Mouse (Mus musculus) left cerebral cortex, postnatal 4 days (tissue): ENCODE data around the gene Lin54. TPM values are rescaled to one million over a fixed set of nuclear protein-coding genes. Genes with fewer than 3 reads are reported as not detected.

Experiments used
- DNase-seq: peaks from one replicate; pipeline ENCODE4 v3.0.0-alpha.2; 2022
- intact Hi-C: fragments of 180-260 bp; cut with DNase I; formaldehyde crosslinking; loops from one replicate; pipeline ENCODE4 v1.15.1; 2025
- total RNA-seq, 2 experiments: library from RNA; stranded (reverse); gene quantifications; 2 replicates each; pipeline ENCODE4 v1.2.3; 2021

Lin54 gene
- 10 to 100 TPM; 18.4 to 18.6 TPM for total RNA-seq

- peak; percentile 94 for DNase-seq
- intact Hi-C loops = no loop called here
Measured at GRCm38 (mm10) chr5:100500458-100500961, at the start of gene Lin54. Gene Lin54, minus strand, starts transcription at chr5:100500639.

DNA sequence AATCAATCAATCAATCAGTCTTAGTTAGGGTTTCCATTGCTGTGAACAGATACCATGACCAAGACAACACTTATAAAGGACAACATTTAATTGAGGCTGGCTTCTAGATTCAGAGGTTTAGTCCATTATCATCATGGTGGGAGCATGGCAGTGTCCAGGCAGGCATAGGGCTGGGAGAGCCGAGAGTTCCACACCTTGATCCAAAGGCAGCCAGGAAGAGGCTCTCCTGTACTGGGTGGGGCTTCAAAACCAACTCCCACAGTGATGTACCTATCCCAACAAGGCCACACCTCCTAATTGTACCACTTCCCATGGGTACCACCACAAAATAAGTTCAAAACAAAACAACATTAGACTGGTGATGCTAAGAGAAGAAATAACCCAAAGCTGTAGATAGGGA is 49.7 kb upstream of the Lin54 start:
- no peak for DNase-seq
- intact Hi-C loops = loop anchor here (10.0 kb wide), 1 partner anchor 95 kb away; no protein-coding TSS in a partner anchor

GRCm38 (mm10) chr5:100549311-100549710 is 48.9 kb upstream of the Lin54 start:
- intact Hi-C loops = loop anchor here (5.0 kb wide), 1 partner anchor 113 kb away; no protein-coding TSS in a partner anchor
- no peak for DNase-seq

DNA sequence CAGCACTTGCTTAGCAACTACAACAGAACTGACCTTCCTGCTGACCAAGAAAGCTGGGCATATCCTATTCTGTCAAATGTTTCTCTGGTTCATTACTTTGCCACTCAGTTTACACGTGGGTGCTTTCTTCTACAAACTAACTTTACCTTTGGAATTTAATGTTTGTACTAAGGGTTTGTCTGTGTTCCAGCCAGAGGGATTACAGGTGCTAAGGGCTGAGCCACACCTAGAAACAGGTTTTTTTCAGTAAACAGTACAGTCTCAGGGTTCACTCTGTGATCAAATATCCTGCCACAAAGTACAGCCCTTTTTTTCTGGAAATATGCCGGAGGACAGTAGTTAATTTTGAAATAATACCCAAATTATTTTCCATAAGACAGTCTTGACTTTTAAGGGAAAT is 47.8 kb upstream of the Lin54 start:
- intact Hi-C loops = loop anchor here (5.0 kb wide), 1 partner anchor 114 kb away; no protein-coding TSS in a partner anchor
- DNase-seq = no peak

GRCm38 (mm10) chr5:100546294-100547080 is 46.0 kb upstream of the Lin54 start:
- DNase-seq = no peak
- intact Hi-C loops = loop anchor here (5.0 kb wide), 1 partner anchor 116 kb away; no protein-coding TSS in a partner anchor

DNA sequence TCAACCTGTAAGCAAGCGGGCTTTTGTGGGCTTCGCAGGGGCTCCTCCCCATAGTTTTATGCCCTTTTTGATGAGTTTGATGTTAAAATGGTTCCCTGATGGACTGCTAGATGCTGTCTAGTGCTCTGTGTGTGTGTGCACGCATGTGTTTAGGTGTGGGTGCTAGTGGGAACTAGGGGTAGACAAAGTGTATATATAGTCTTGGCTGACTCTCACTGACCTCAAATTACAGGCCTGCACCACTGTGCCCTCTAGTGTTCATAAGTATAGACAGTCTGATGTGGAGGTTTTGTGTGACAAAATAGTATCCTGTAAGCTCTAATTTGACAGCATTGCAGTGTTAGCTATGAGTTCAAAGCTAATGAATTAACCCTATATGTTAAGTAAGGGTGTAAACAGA is 36.2 kb upstream of the Lin54 start:
- DNase-seq = no peak
- intact Hi-C loops = loop anchor here (10.0 kb wide), 1 partner anchor 238 kb away; no protein-coding TSS in a partner anchor

DNA sequence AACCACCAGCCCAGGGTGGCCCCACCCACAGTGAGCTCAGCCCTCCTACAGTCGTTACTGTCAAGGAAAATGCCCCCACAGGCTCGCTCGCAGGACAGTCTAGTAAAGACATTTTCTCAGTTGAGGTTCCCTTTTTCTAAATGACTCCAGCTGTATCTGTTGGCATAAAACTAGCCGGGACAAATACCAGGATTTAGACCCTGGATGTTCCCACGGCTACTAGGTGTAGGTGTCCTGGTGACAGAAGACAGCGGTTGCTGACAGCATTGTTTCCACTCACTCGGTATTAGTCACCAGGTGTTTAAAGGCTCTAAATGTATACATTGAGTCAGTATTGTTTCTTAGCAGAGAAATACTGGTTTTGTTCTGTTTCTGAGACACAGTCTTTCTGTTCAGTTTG is 35.4 kb upstream of the Lin54 start:
- intact Hi-C loops = loop anchor here (2.0 to 10.0 kb wide), 2 partner anchors 41 to 239 kb away; no protein-coding TSS in a partner anchor
- no peak for DNase-seq

- DNase-seq = no peak
- intact Hi-C loops = no loop called here
Measured at GRCm38 (mm10) chr5:100526164-100526563, 25.7 kb upstream of the Lin54 start.

DNA sequence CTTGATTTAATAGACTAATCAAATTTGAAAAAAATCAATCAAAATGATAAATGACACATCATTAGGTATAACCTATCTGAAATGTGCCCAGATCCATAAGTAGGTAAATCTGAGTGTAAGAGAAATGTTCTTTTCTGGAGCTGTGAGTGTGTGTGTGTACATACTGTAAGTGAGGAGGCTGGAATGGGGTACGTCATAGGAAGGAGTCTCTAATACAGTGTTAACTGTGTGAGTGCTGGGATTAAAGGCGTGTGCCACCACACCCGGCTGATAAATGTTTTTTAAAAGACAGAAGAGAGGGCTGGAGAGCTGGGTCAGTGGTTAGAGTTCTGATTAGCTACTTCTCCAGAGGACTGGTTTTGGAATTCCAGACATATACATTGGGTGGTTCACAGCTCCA is 25.2 kb upstream of the Lin54 start:
- no peak for DNase-seq
- intact Hi-C loops = no loop called here

DNA sequence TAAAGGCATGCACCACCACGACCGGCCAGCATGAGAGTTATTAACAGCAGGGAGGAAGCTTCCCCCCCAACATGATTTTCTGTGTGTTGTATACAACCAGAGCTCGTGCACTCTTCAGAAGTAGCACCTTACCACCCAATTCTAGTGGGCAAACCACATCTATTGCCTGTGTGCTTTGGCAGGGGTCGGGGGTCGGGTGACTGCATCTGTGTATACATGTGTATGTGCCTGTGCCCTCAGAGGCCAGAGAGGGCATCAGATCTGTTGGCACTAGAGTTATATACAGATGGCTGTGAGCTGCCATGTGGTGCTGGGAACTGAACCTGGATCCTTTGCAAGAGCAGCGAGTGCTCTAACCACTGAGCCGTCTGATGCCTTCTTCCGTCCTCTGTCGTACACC is 24.5 kb upstream of the Lin54 start:
- intact Hi-C loops = no loop called here
- no peak for DNase-seq

GRCm38 (mm10) chr5:100523331-100523730 is 22.9 kb upstream of the Lin54 start:
- no peak for DNase-seq
- intact Hi-C loops = no loop called here

DNA sequence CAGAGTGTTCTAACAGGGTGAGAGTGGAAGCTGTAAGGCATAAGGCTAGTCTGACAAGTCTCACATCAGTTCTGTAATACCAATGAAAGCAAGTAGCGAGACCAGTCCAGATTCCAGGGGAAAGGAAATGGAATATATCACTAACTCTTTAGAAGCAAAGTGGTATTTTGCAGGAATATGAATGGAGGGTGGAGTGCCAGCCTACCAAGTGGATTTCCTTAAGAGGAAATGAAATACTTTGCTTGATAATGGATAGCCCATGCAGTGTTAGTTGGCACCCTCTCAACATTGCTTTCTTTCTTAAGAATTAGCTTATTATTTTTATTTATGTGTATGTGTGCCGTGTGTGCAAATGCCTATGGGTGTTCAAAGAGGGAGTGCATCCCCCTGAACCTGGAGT is 19.8 kb upstream of the Lin54 start:
- DNase-seq = no peak
- intact Hi-C loops = no loop called here

DNA sequence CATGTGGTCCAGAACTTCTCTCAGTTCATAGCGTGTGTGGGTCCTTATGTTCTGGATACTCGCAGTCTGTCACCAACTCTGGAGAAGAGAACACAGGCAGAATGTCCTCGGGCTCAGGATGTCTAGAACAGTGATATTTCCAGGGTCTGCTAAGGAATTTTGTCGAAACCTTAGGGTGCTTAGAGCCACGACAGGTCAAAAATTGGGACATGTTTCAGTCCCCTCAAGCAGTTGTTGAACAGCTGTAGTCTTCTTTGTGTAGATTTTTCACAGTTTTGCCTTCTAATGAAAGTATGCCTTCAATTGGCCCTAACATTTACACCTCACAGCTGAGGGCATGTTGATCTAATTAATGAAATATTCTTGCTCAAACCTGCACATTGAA is 18.6 kb upstream of the Lin54 start:
- intact Hi-C loops = loop anchor here (2.0 kb wide), 1 partner anchor 90 kb away; no protein-coding TSS in a partner anchor

GRCm38 (mm10) chr5:100518049-100519026 is 17.9 kb upstream of the Lin54 start, which contains the start of gene Cops4:
Gene Cops4, plus strand, starts transcription at chr5:100518309.
- peak; percentile 98 for DNase-seq
- intact Hi-C loops = loop anchor here (2.0 kb wide), 1 partner anchor 90 kb away; no protein-coding TSS in a partner anchor

More for the DNA sequence above, 18.6 kb upstream of the Lin54 start:
- DNase-seq = no peak

DNA sequence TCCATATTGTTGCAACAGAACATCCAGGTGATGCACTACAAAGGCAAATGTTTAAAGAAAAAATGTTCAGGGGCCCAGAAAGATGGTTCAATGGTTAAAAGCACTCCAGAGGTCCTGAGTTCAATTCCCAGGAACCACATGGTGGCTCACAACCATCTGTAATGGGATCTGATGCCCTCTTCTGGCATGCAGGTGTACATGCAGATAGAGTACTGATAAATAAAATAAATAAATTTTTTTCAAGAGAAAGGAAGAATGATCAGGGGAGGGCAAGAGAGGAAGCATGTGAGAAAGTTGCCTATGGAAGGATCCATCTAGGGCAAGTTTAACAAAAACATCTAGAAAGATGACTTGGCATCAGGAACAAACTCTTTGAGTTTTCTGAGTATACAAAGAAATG is 12.1 kb upstream of the Lin54 start:
- DNase-seq = no peak
- intact Hi-C loops = no loop called here

- no peak for DNase-seq
- intact Hi-C loops = no loop called here
Measured at GRCm38 (mm10) chr5:100509247-100509646, 8.8 kb upstream of the Lin54 start.

- intact Hi-C loops = no loop called here
- no peak for DNase-seq
Measured at GRCm38 (mm10) chr5:100501267-100501666, 828 bp upstream of the Lin54 start.

- DNase-seq = peak; percentile 41
- intact Hi-C loops = loop anchor here (10.0 kb wide), 1 partner anchor 65 kb away; no protein-coding TSS in a partner anchor
Measured at GRCm38 (mm10) chr5:100499831-100500304, 571 bp downstream of the Lin54 start.

GRCm38 (mm10) chr5:100499243-100499642 is 1.2 kb downstream of the Lin54 start:
- intact Hi-C loops = loop anchor here (10.0 kb wide), 1 partner anchor 64 kb away; no protein-coding TSS in a partner anchor
- DNase-seq = no peak

DNA sequence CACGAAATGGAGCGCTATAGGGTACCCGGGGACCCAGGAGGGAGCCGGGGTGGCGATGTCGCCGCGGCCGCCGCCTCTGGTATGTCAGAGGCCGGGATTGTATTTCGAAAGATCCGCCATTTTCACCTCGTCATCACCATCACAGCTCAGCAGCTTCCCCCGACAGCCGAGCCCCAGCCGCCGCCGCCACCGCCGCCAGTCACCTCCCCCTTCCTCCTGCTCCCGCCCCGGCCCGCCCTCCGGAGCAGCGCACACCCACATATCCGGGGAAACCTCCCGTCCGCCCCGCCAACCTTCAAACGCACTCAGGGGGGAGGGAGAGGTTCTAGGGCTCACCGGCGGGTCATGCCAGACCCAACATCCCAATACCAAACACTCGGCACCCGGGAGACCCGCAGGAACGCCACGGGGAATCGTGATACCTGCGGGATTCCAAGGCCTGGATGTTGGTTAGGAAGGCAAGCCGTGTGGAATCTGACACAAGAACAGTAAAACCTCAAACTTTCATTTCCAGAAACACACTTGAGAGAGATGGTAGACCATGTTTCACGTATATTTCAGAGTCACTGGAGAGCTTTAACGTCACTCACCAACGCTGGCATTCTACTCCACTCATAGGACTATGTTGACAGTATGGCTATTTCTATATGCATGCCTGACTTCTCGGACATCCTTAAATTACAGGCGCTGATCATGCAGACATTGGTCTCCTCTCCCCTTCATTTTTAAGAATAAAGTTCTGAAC is 1.8 kb downstream of the Lin54 start:
- intact Hi-C loops = loop anchor here (10.0 kb wide), 1 partner anchor 64 kb away; no protein-coding TSS in a partner anchor
- DNase-seq = peak; percentile 80
